Mouse (Mus musculus) lung, postnatal 4 days (tissue): ENCODE data around the gene Shisal2a.
"Not testable (repeated sequence)": the region's sequence is repeated elsewhere in the genome, so short reads cannot be mapped to it uniquely, and the experiment has no call there.

ENCODE experiments used
- DNase-seq, 2 experiments: peaks; one replicate each; pipeline ENCODE4 v3.0.0; 2021

Shisal2a gene

DNA sequence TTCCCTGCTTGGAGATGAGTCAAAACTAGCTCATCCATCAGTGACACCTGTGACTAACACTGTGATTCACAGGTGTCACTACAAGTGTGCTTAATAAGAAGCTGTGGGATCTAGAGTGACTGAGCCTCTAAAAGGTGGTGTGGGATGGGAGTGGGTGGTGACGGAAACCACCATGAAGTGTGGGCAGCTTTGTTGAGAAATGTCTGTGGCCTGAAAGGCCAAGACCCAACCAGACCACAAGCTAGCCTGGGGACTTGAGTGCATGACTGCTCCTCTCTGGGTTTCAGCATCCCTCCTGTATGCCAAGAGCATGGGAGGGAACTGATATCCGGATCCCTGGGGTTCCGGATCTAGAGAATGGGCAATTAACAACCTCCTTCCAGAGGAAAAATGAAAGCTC is 11.7 kb downstream of the Shisal2a start:
- no peak for DNase-seq

DNA sequence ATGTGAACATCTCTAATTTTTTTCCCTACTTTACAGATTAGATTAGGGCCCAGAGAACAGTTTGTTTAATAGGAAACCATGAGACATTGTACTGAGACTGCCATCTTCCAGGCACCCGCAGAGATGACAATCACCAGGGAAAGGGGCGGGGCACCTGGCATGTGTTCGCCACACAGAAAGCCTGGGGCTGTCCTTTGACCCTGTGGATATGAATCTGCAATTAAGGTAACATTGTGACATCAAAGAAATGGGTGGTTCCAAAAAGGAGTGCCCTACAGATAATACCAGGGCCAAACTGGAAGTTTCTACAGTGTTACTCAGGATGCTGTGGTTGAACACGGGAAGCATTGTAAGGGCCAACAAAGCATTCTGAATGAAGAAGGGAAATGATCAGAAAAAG is 12.7 kb downstream of the Shisal2a start:
- no peak for DNase-seq

GRCm38 (mm10) chr4:108369254-108369653 is 13.9 kb downstream of the Shisal2a start:
- DNase-seq: no peak

- DNase-seq: no peak
Measured at GRCm38 (mm10) chr4:108364111-108364476, 19.1 kb downstream of the Shisal2a start.

DNA sequence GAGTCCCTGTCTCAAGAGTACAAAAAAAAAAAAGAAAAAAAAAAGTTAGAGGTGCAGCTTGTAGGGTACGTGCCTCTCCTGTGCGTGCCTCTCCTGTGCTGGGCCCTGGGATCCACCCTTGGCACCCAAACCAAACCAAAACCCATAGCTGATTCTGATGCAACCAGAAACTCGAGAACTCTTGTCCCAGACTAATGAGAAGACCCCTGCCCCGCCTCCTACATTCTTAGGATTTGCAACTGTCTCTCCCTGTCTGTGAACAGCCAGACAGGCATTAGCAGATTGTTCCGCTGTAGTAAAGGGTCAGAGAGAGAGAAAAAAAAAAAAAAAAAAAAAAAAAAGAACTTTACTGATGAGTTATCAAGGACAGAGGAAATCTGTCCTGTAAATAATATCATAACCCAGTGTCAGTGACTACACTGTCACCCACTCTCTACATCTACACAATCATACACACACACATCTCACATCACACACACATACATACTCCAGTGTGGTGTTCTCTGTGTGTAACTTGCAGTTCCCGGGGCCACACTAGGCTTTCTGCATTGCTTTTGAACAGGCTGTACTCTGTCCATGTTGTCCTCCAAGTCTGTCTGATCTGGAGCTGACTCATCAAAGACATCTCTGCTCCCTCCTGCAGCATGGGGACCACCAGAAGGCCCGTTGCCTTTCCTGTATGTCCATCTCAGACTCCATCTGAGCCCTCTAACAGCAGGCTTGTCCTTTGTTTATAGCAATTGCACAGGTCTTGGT is 19.6 kb downstream of the Shisal2a start:
- DNase-seq: peak in 1 of 2 experiments; percentile 55

DNA sequence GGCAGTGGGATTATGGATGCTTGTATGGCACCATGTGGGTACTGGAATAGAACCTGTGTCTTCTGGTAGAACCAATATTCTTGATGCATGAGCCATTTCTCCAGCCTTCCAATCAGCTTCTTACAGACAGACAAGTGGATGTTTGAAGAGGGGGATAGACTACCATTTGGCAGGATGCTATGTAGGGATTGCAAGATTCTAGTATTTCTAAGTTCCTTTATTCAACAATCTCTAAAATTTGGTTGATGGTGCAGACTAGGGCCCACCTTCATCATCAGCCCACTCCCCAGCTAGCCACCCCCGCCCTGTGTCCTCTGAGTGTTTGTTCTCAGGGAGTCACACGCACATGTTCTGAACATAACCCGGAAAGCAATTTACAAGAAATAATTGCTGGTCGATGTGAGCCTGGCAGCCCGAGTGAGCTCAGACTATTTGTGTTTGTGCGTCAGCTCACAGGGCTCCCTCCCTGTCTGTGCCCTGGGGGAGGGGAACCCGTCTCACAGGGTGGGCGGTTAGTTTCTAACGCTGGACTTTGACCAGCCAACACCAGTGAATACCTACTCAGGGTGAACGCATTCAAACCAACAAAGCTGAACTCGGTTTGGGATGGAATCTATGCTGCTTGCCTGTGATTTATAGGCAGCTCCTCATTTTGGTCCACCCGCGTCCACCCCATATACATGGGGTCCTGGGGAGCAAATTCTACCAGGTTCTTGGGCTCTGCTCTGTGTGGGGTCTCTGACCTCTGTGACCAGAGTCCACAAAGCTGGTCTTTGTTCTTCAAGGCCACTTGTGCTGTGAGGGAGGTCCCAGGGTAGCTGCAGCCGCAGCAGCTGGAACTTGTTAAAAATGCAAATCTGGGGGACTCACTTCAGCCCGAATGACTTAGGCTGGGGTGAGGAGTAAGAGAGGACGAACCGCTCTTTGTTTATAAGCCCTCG is 20.6 kb downstream of the Shisal2a start:
- DNase-seq: no peak

GRCm38 (mm10) chr4:108360136-108361055 is 22.8 kb downstream of the Shisal2a start:
- DNase-seq: peak; percentile 58 to 67

DNA sequence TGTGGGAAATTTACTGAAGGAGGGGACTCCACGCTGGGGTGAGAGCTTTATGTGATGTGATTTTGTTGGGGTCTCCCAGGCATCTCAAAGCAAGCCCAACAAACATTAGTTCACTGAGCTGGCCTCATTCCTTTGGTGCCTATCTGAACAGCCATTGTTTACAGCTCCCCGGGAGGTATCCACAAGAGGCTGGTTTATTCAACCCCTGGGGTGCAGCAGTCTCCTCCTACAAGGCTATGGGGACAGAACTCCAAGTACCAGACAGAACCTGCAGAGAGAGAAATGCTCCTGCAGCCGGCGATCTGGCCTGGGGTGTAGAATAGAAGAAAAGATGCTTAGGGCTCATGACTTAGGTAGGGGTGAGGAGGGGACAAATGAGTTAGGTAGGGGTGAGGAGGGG is 24.7 kb downstream of the Shisal2a start:
- DNase-seq: no peak

DNA sequence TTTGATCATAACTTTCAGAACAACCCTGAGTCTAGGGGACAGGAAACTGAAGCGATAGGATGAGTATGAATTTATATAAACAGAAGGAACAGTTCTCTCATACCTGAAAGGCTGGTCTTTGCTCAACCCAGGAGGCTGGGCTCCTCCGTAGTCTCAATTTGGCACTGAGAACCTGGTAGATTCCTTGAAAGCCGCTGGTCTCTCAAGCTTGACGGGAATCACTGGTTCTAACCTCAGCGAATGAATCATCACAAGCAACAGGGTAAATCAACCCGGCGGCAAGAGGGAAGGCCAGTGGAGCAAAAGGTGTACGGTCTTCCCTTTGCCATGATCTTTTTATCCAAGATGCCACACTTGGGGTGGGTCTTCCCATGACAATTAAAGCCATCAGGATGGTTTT is 25.7 kb downstream of the Shisal2a start:
- no peak for DNase-seq

- DNase-seq: not testable (repeated sequence)
Measured at GRCm38 (mm10) chr4:108353591-108353990, 29.6 kb downstream of the Shisal2a start.

DNA sequence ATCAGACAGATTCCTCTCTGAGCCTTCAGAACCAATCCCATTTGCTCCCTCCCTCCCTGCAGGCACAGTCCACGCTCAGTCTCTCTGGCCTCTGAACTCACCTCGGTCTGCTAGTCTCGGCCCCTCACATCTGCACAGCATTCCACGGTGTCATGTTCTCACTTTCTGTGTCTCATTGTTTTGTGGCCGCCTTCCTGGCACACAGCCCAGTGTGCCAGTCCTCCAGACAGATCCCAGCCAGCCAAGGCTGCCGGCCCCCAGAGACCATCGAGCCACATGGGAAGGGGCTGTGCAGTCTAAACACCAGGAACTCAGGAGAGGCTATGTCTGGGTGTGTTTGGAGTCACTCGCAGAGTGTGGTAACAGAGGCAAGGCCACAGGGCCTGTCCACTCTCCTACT is 32.3 kb downstream of the Shisal2a start:
- peak; percentile 54 to 68 for DNase-seq

DNA sequence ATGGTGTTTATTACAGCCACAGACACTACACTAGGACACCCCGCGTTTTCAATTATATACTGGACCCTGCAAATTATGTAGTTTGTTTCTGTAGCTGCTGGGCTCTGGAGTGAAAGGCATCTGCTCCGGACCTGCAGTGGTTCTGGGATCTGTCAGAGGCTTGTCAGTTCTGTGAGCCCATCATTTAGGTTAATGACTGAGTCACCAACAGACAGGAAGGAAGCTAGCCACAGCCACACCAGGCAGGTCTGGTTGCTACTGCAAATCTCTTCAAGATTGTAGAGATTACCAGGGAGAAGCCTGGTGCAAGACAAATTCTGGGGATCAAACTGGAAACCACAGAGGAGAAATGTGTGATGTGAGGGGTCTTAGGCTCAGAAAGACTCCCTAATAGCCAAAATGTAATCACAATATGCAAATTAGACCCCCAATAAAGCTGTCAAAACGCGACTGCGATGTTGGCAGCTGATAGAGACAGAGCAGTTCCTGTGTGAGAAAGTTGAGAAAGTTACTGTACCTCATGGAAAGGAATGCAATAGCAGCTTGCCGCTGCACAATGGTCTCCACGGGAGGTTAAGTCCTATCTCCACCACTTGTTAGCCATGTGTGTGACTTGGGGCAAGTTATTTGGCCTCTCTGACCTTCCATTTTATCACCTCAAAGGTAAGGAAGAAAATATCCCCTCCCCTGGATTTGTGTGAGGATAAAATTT is 33.2 kb downstream of the Shisal2a start:
- no peak for DNase-seq

DNA sequence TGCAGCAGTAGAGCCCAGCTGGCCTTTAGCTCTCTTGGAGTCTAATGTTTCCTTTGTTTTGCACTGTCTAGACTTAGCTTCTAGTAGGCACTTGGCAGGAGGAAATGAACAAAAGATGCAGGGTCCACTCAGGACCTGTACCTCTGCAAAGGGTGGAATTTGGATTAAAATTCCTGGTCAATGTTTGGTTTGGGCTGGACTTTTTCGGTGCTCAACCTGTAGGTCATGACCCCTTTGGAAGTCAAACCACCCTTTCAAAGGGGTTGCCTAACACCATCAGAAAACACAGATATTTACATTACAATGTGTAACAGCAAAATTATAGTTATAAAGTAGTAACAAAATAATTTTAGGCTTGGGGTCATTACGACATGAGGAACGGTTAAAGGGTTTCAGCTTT is 34.1 kb downstream of the Shisal2a start:
- no peak for DNase-seq

DNA sequence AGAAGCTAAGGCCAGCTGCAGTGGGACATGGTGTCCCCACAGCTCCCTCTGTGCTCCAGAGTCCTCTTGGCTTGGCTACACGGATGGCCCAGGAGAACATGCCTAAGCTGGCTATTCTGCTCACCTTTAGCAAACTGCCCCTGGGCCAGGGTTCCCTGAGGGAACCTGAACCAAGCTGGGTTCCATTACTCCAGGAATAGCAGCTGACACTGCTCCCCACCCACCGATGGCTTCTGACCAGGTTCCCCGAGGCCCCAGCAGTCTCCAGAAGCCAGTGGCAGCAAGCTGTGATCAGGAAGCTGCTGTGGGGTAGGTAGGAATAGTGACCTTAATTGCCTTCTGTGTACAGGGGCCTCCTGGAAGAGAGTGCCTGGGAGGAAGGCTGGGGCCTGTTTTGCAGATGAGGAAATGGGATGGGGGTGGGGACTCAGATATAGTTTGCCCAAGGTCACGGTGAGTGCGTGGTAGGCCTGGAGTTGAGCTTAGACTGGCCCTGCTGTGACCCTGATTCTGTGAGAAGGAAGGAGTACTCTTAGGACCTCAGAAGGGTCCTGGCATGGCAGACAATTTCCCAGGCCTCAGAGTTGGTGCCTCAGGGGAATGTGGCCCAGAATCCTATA is 34.8 kb downstream of the Shisal2a start:
- DNase-seq: no peak

- no peak for DNase-seq
Measured at GRCm38 (mm10) chr4:108347111-108347510, 36.0 kb downstream of the Shisal2a start.

DNA sequence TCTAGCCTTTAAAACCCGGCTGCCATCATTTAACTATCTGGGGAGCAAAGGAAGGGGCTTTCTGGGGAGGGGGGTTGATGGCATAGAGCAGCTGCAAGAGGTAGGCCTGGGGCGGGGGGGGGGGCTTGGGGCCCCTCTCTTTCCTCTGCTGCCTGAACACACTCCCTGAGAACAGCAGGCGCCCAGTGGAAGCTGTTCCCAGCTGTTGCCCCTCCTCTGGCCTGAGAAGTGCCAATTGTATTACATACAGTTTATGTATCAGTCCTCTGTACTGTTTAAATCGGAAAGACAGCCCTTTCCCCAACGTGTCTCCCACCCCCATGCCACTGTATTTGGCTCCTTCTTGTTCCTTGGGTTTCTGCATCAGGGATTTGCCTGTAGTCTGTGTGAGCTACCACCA is 37.3 kb downstream of the Shisal2a start:
- no peak for DNase-seq

DNA sequence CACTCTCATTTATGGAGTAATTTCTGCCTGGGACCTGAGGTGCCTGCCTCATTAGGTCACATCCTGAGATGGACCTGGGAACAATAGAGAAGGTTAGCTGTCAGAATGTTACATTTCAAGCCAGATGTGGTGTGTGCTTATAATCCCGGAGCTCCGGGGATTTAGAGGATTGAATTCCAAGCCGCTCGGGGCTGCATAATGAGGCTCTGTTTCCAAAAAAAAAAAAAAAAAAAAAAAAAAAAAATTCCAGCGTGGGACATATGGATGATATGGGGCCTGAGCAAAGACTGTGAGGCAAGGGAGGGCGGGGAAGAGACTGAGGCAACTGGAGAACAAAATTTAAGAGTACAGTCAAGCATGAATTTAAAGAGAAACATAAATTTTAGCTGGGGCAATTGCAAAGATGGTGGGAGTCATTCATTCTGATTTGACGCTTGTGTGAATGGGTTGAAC is 38.5 kb downstream of the Shisal2a start:
- DNase-seq: no peak

DNA sequence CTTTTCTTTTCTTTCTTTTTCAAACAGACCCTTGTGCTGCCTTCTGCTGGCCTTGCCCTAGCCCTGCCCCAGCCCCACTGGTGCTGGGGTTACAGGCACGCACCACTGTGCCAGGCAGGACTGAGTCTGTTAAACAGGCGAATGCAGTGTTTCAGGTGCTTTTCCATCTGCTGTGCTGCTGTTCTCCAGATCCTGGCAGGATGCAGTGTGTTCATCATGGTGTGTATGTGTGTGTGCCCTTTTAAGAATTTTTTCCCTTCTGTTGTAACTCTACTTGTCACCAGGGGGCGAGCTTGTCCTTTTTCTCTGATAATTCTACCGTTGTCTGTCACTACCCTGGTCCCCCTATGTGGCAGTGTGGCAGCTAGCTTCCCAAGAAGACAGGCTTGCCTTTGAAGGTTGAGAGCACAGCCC is 43.9 kb downstream of the Shisal2a start:
- DNase-seq: peak in 1 of 2 experiments; percentile 68

- no peak for DNase-seq
Measured at GRCm38 (mm10) chr4:108338811-108339210, 44.3 kb downstream of the Shisal2a start.

DNA sequence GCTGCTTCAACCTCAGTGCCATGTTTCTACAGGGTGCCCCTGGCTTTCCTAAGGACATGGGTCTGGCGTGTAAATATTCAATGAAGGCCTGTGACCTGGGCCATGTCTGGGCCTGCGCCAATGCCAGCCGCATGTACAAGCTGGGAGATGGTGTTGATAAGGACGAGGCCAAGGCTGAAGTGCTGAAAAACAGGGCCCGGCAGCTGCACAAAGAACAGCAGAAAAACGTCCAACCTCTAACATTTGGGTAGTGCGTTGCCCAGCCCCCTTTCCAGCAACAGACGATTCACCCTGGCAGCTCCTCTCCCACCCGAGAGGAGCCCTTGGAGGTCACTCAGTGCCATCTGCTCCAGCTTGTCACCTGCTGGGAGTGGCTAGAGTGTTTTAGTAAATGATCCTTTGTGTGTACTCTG is 44.8 kb downstream of the Shisal2a start:
- no peak for DNase-seq

DNA sequence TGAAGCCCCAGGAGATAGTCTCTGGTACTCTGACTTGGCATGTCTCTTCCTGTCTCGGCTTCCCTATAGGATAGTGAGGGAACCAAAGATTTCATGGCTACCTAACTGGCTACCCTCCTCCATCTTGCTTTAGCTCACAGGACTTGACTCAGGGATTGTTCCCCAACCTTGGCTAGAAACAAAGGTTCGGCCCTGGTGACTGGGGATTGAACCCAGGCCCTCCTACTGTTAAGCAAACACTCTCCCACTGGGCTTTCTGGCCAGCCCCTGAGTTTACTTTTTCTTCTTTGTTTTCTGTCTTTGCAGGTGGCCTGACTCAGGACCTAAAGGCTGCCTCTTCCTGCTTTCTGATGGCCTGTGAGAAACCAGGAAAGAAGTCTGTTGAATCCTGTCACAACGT is 45.3 kb downstream of the Shisal2a start:
- no peak for DNase-seq

DNA sequence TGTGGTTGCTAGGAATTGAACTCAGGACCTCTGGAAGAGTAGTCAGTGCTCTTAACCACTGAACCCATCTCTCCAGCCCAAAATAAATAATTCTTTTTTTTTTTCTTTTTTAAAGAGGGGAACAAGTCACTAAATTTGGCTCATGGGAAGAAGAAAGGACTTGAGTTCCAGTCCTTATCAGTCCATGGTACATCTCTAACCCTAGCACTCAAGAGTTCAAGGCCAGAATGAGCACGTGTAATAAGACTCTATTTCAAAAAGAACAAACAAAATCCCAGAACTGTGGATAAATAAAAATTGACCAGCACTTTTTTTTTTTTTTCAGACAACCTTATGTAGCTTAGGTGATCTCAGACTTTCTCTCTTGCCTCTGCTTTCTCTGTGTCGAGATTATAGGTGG is 46.4 kb downstream of the Shisal2a start:
- no peak for DNase-seq
